Mouse (Mus musculus): ENCODE results near the gene Vsig8.
A peak's percentile ranks its signal among the peaks of the same experiment; 100 is the strongest.

The Vsig8 gene

GRCm38 (mm10) chr1:172555638-172556037, at the start of gene Vsig8:
Vsig8 (plus strand) TSS chr1:172555938.
- DNase-seq (ENCODE audit: low spot score in 2 of 2): no peak

GRCm38 (mm10) chr1:172507001-172507400, 48.7 kb upstream of the Vsig8 start:
- DNase-seq (ENCODE audit: low spot score in 2 of 2): no peak

GRCm38 (mm10) chr1:172507701-172508100, 48.0 kb upstream of the Vsig8 start:
- no peak for DNase-seq (ENCODE audit: low spot score in 2 of 2)

GRCm38 (mm10) chr1:172508172-172508571, 47.6 kb upstream of the Vsig8 start:
- no peak for DNase-seq (ENCODE audit: low spot score in 2 of 2)

- DNase-seq (ENCODE audit: low spot score in 2 of 2): no peak
These were observed 46.5 kb upstream of the Vsig8 start for GRCm38 (mm10) chr1:172509235-172509634.

GRCm38 (mm10) chr1:172509983-172510382, 45.8 kb upstream of the Vsig8 start:
- DNase-seq (ENCODE audit: low spot score in 2 of 2): no peak

GRCm38 (mm10) chr1:172510421-172510972, 45.2 kb upstream of the Vsig8 start:
- DNase-seq (ENCODE audit: low spot score in 2 of 2): no peak

GRCm38 (mm10) chr1:172512962-172513361, 42.8 kb upstream of the Vsig8 start:
- DNase-seq (ENCODE audit: low spot score in 2 of 2): no peak

- no peak for DNase-seq (ENCODE audit: low spot score in 2 of 2)
These were observed 42.1 kb upstream of the Vsig8 start for GRCm38 (mm10) chr1:172513525-172514212.

GRCm38 (mm10) chr1:172514213-172514529, 41.6 kb upstream of the Vsig8 start:
- no peak for DNase-seq (ENCODE audit: low spot score in 2 of 2)

GRCm38 (mm10) chr1:172514551-172515268, 41.0 kb upstream of the Vsig8 start:
- DNase-seq (ENCODE audit: low spot score in 2 of 2): no peak

GRCm38 (mm10) chr1:172515396-172515795, 40.3 kb upstream of the Vsig8 start:
- DNase-seq (ENCODE audit: low spot score in 2 of 2): no peak

- no peak for DNase-seq (ENCODE audit: low spot score in 2 of 2)
These were observed 37.7 kb upstream of the Vsig8 start for GRCm38 (mm10) chr1:172518013-172518412.

- DNase-seq (ENCODE audit: low spot score in 2 of 2): no peak
These were observed 36.1 kb upstream of the Vsig8 start for GRCm38 (mm10) chr1:172519644-172520043.

- peak; percentile 74 to 76 for DNase-seq (ENCODE audit: low spot score in 2 of 2)
These were observed 34.9 kb upstream of the Vsig8 start, which contains the start of gene Cfap45 for GRCm38 (mm10) chr1:172520576-172521440. Cfap45 (plus strand) TSS chr1:172520801.

- DNase-seq (ENCODE audit: low spot score in 2 of 2): no peak
These were observed 33.2 kb upstream of the Vsig8 start for GRCm38 (mm10) chr1:172522524-172522923.

GRCm38 (mm10) chr1:172523699-172524101, 32.0 kb upstream of the Vsig8 start:
- no peak for DNase-seq (ENCODE audit: low spot score in 2 of 2)

- no peak for DNase-seq (ENCODE audit: low spot score in 2 of 2)
These were observed 30.5 kb upstream of the Vsig8 start for GRCm38 (mm10) chr1:172525027-172525764.

- no peak for DNase-seq (ENCODE audit: low spot score in 2 of 2)
These were observed 29.8 kb upstream of the Vsig8 start for GRCm38 (mm10) chr1:172525971-172526370.

- no peak for DNase-seq (ENCODE audit: low spot score in 2 of 2)
These were observed 29.2 kb upstream of the Vsig8 start for GRCm38 (mm10) chr1:172526380-172527081.

- DNase-seq (ENCODE audit: low spot score in 2 of 2): no peak
These were observed 28.3 kb upstream of the Vsig8 start for GRCm38 (mm10) chr1:172527431-172527830.

Measured in frontal cortex, postnatal 14 days (tissue).